Comparison of ENCODE assay signal across 12 mouse cellular contexts in genomic region chr13:99369103-99369502, GRCm38 (mm10). TPM values are rescaled to one million over a fixed set of nuclear protein-coding genes. Genes with fewer than 3 reads are reported as not detected.
DNase-seq lines count a peak whose midpoint lies in the region; ATAC-seq lines count a peak whose summit lies in the region.
"Had no signal": no experiment of that assay in that cellular context is flagged by ENCODE, and none has a peak within 500 bp of the region (broad histone marks: within the 10 kb centered on the region; RNA-seq: fewer than 3 reads in every experiment).

No protein-coding gene starts in this region.

- no peaks in the 10 kb centered on the region for H3K27me3 ChIP-seq in heart, embryonic 11.5 days (ENCODE audit: control insufficient read depth, insufficient read depth, low read length)
- no peaks in the 10 kb centered on the region for H3K27me3 ChIP-seq in neural tube, embryonic 13.5 days
- H3K27me3 ChIP-seq: midbrain, embryonic 13.5 days; neural tube, embryonic 12.5 days had no signal

- peaks cover 8% of the 10 kb centered on the region for H3K4me1 ChIP-seq in heart, embryonic 11.5 days (ENCODE audit: control insufficient read depth, insufficient read depth, low read length)
- H3K4me1 ChIP-seq in neural tube, embryonic 13.5 days (replicated peaks), result peaks cover 9% of the 10 kb centered on the region; the same call in 1 of the 2 replicates

- no peak overlapping the region for H3K4me2 ChIP-seq in heart, embryonic 11.5 days
- H3K4me2 ChIP-seq in neural tube, embryonic 13.5 days, result no peak overlapping the region
- H3K4me2 ChIP-seq: midbrain, embryonic 13.5 days; neural tube, embryonic 12.5 days had no signal

- no peaks in the 10 kb centered on the region for H3K36me3 ChIP-seq in heart, embryonic 11.5 days (ENCODE audit: control insufficient read depth, insufficient read depth, low read length)
- peaks cover 5% of the 10 kb centered on the region; the same call in 1 of the 2 replicates for H3K36me3 ChIP-seq in neural tube, embryonic 13.5 days

- DNase-seq in heart, postnatal 36 days, result no peak
- DNase-seq in neural tube, embryonic 10.5 days (ENCODE audit: extremely low spot score, low spot score), result no peak
- peak; percentile 83 for DNase-seq in cerebellum, postnatal 14 days
- no peak for DNase-seq in kidney, postnatal 36 days
- no peak for DNase-seq in gastrocnemius, postnatal 10 days
- DNase-seq: gastrocnemius, postnatal 14 days; kidney, adult 9 months had no signal

- 45% methylated on average over 12 of the region's 12 CpGs for WGBS in heart, embryonic 11.5 days (ENCODE audit: insufficient replicate concordance)
- 52% methylated on average over 12 of the region's 12 CpGs for WGBS in neural tube, embryonic 13.5 days

- no peaks in the 10 kb centered on the region for H3K9me3 ChIP-seq in heart, embryonic 11.5 days (replicated peaks; ENCODE audit: control insufficient read depth, low read length)
- H3K9me3 ChIP-seq in neural tube, embryonic 13.5 days, result no peaks in the 10 kb centered on the region
- H3K9me3 ChIP-seq: midbrain, embryonic 13.5 days; neural tube, embryonic 12.5 days had no signal

- intact Hi-C loops in heart, postnatal 36 days (cut with DNase I), result no loop called here

- no peak for ATAC-seq in heart, embryonic 11.5 days (replicated peaks; ENCODE audit: insufficient number of reproducible peaks, low FRiP score, low TSS enrichment)
- no peak for ATAC-seq in neural tube, embryonic 13.5 days (ENCODE audit: low read depth)
- ATAC-seq in megakaryocyte-erythroid progenitor cell, adult 5-6 weeks (replicated peaks; ENCODE audit: low FRiP score, low TSS enrichment, poor library complexity, severe bottlenecking), result no peak
- ATAC-seq: midbrain, embryonic 13.5 days had no signal

- peak overlapping the region; percentile 16; the same call in 1 of the 2 replicates for H3K9ac ChIP-seq in heart, embryonic 11.5 days (ENCODE audit: low read depth, low read length)
- H3K9ac ChIP-seq in neural tube, embryonic 13.5 days, result no peak overlapping the region
- H3K9ac ChIP-seq: midbrain, embryonic 13.5 days; neural tube, embryonic 12.5 days had no signal

- H3K27ac ChIP-seq in heart, embryonic 11.5 days (ENCODE audit: low read depth, low read length), result no peak overlapping the region
- 0 out of 2 replicates have a peak overlapping the region, but pooled peaks have one; percentile 9 for H3K27ac ChIP-seq in neural tube, embryonic 13.5 days (replicated peaks)
- H3K27ac ChIP-seq: midbrain, embryonic 13.5 days; neural tube, embryonic 12.5 days had no signal

- no peak overlapping the region for H3K4me3 ChIP-seq in heart, embryonic 11.5 days (ENCODE audit: low read depth, low read length)
- H3K4me3 ChIP-seq in neural tube, embryonic 13.5 days, result no peak overlapping the region
- H3K4me3 ChIP-seq: midbrain, embryonic 13.5 days; neural tube, embryonic 12.5 days had no signal

RNA-seq across cellular contexts. Expression of gene Mrps27, which starts 24.5 kb away (rescaled TPM):
- polyA plus RNA-seq in heart, embryonic 11.5 days (2014; fragmentation: Nextera tagmentation; extraction: Ambion mirVana), result 73.1 and 86.4 TPM in 2 replicates
- total RNA-seq in heart, postnatal 36 days (2021), result 10 to 100 TPM; 48.2 to 48.8 TPM
- 40.7 and 40.9 TPM in 2 replicates for polyA plus RNA-seq in neural tube, embryonic 13.5 days (2015; fragmentation: Nextera tagmentation; extraction: Ambion mirVana)
- total RNA-seq in megakaryocyte-erythroid progenitor cell, adult 5-6 weeks (2014; fragmentation: Nextera tagmentation), result 33.3 and 42.7 TPM in 2 replicates
- 24.8 and 30.4 TPM in 2 replicates for total RNA-seq in megakaryocyte-erythroid progenitor cell, adult 5-6 weeks (2017)
- 10 to 100 TPM; 27.5 to 28.4 TPM for total RNA-seq in gastrocnemius, postnatal 10 days (2021)

RNA-seq across cellular contexts. Expression of gene Ptcd2, which starts 24.6 kb away (rescaled TPM):
- 57.0 and 59.6 TPM in 2 replicates for polyA plus RNA-seq in heart, embryonic 11.5 days (2014; fragmentation: Nextera tagmentation; extraction: Ambion mirVana)
- 10 to 100 TPM; 47.0 to 49.2 TPM for total RNA-seq in heart, postnatal 36 days (2021)
- 52.8 and 53.6 TPM in 2 replicates for polyA plus RNA-seq in neural tube, embryonic 13.5 days (2015; fragmentation: Nextera tagmentation; extraction: Ambion mirVana)
- total RNA-seq in megakaryocyte-erythroid progenitor cell, adult 5-6 weeks (2014; fragmentation: Nextera tagmentation), result 52.6 and 57.6 TPM in 2 replicates
- 60.9 and 74.7 TPM in 2 replicates for total RNA-seq in megakaryocyte-erythroid progenitor cell, adult 5-6 weeks (2017)
- total RNA-seq in gastrocnemius, postnatal 10 days (2021), result 10 to 100 TPM; 23.4 to 24.1 TPM

Comparison
In these comparisons a context has a peak if more than half of its experiments do, and no peak if none do; other contexts are left out.
1. DNase-seq: peak in cerebellum, postnatal 14 days (2 of 2); none in heart, postnatal 36 days (0 of 2), neural tube, embryonic 10.5 days (single experiment), kidney, postnatal 36 days (0 of 2) and gastrocnemius, postnatal 10 days (single experiment).